Mouse (Mus musculus) kidney, adult 10 weeks (tissue): ENCODE results near the gene Gm28308. TPM values are rescaled to one million over a fixed set of nuclear protein-coding genes. Genes with fewer than 3 reads are reported as not detected.

Experiments
- polyA plus RNA-seq: library from polyadenylated mRNA; stranded (reverse); fragments of 350-450 nt; fragmentation: Illumina TruSeq; extraction: RNeasy Lipid Tissue Mini Kit (QIAGEN cat#74804); gene quantifications from one replicate; pipeline ENCODE4 v1.2.3, GENCODE M21; 2014; ENCODE audit warnings: low read depth, low replicate concordance

Gm28308 gene
- polyA plus RNA-seq, 1 experiment from 2014 or later, result not detected

Other genes with a start within 250 kb of the Gm28308 start
- 76.1 TPM for gene Skap2, start 200.8 kb downstream of the Gm28308 start, polyA plus RNA-seq
- 1.6 TPM for gene Hoxa1, start 55.0 kb downstream of the Gm28308 start, polyA plus RNA-seq
- gene Hoxa2, start 48.5 kb downstream of the Gm28308 start, polyA plus RNA-seq, result 1.6 TPM
- gene 5730596B20Rik, start 35.8 kb downstream of the Gm28308 start, polyA plus RNA-seq, result 0.16 TPM
- gene Hoxa4, start 21.6 kb downstream of the Gm28308 start, polyA plus RNA-seq, result 2.3 TPM
- gene Hoxa5, start 8.8 kb downstream of the Gm28308 start, polyA plus RNA-seq, result 22.0 TPM
- not detected for gene Hoxa6, start 4.6 kb downstream of the Gm28308 start, polyA plus RNA-seq
- 8.8 TPM for gene Hoxa3, start within 50 bp of the Gm28308 start, polyA plus RNA-seq
- 26.5 TPM for gene Hoxa7, start 8.5 kb upstream of the Gm28308 start, polyA plus RNA-seq
- 58.5 TPM for gene Hoxa9, start 17.8 kb upstream of the Gm28308 start, polyA plus RNA-seq
- 76.9 TPM for gene Hoxa10, start 27.5 kb upstream of the Gm28308 start, polyA plus RNA-seq
- gene Hoxa11, start 32.5 kb upstream of the Gm28308 start, polyA plus RNA-seq, result 2.5 TPM
- not detected for gene Hoxa13, start 47.5 kb upstream of the Gm28308 start, polyA plus RNA-seq
- gene Evx1, start 100.2 kb upstream of the Gm28308 start, polyA plus RNA-seq, result not detected